Mouse (Mus musculus): ENCODE results near the gene 2210011C24Rik. TPM values are rescaled to one million over a fixed set of nuclear protein-coding genes. Genes with fewer than 3 reads are reported as not detected.
A peak's percentile ranks its signal among the peaks of the same experiment; 100 is the strongest.

Gene 2210011C24Rik
- polyA plus RNA-seq, 1 experiment from 2014 or later: not detected

DNA sequence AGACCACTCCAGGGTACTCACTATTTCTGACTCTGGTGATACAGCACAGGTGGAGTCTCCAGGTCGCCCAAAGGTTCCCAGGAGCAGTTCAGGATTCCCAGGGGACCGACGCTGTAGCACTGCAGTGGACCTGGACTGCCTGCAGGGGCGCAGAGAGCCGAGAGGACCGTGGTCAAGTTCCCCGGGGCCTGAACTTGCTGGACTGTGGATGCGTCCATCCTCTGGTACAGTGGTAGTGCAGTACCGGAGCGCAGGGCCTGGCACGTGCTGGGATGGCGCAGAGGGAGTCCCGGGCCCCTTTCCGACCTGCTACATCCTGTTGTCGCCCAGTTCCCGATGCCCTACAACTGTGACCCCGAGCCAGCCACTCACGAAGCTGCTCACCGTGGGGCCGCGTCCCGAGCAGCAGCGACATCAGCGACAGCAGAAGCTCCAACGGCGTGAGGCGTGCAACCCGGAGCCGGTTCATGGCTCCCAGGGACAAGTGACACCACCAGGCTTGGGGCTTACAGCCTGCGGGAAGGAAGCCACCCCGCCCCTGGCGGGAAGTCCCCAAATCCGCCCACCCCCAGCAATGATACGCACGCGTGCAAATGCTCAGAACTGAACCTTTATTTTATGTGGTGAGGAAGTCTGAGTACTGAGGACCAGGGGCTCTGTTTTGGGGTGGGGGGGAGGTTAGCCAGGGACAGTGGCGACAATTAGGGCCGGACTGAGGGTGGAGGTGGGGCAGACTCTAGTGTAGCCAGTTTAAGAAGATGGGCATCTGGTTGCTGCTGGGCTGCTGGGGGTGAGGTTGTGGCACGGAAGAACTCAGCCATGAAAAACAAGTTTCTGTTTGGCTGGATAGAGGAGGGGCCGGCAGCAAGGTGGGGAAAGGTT, 30.3 kb upstream of the 2210011C24Rik start, which contains the start of gene Il27ra:
Gene Il27ra (minus strand): TSS at position 524 of the 882 bp plus-strand sequence.
- ATAC-seq (ENCODE audit: extremely low read depth, insufficient number of reproducible peaks, low FRiP score, low TSS enrichment): peak; percentile 39; the same call in 1 of the 2 replicates
- Histone ChIP-seq H3K4me3 (peak within 1 kb of the TSS; percentile 53), H3K9ac (peak within 1 kb of the TSS; percentile 77), H3K9me3 (peaks cover 4% of the 10 kb centered on the region; the same call in 1 of the 2 replicates), H3K4me2 (peak within 1 kb of the TSS; percentile 78), H3K27me3 (replicated peaks) (peaks cover 58% of the 10 kb centered on the region), H3K4me1 (peaks cover 20% of the 10 kb centered on the region; the same call in 1 of the 2 replicates), H3K27ac (replicated peaks) (no peak within 1 kb of the TSS), H3K36me3 (no peaks in the 10 kb centered on the region)
- WGBS: 4% methylated on average over 40 of the region's 40 CpGs

DNA sequence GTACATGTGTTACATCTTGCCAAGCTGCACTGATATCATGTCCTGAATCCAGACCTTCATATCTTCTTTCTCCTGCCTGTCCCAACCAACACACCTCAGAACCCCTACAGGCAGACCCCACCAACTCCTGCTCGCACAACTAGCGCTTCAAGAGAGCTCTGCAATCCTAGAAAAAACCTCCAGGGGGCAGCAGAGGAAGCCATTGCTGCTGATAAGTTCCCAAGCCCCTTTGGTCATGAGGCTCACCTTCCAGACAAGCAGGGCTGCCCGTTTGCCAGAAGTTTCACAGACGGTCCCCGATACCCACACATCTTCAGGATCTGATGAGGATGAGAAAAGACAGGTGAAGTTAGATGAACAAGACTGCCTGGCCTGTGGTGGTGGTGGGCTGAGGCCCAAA, 27.1 kb upstream of the 2210011C24Rik start:
- Histone ChIP-seq H3K4me1 (peaks cover 15% of the 10 kb centered on the region; the same call in 1 of the 2 replicates), H3K36me3 (no peaks in the 10 kb centered on the region), H3K27me3 (replicated peaks) (peaks cover 57% of the 10 kb centered on the region), H3K9ac (no peak overlapping the region), H3K9me3 (no peaks in the 10 kb centered on the region), H3K4me3 (no peak overlapping the region), H3K27ac (replicated peaks) (no peak overlapping the region), H3K4me2 (no peak overlapping the region)
- 7% methylated on average over 5 of the region's 5 CpGs for WGBS
- no peak for ATAC-seq (ENCODE audit: extremely low read depth, insufficient number of reproducible peaks, low FRiP score, low TSS enrichment)

DNA sequence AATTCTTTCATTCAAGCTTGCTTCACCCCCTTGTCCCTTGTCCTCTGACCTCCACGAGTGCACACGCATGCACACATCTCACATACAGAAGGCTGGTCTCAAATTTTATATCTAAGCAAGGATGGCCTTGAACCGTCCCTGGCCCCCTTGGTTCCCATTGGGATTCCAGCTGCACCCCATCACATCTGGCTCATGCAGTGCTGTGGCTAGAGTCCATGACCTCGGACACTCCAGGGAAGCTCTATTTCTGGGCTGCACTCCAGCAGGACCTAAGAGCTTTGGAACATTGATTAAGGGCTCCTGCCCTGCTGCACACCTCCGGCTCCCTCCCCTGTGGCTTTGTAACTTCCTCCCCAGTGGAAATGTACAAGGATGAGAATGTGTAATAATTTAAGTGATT, 26.0 kb upstream of the 2210011C24Rik start:
- Histone ChIP-seq H3K36me3 (no peaks in the 10 kb centered on the region), H3K4me2 (no peak overlapping the region), H3K27me3 (replicated peaks) (peaks cover 47% of the 10 kb centered on the region), H3K4me3 (no peak overlapping the region), H3K9ac (no peak overlapping the region), H3K27ac (replicated peaks) (no peak overlapping the region), H3K4me1 (peaks cover 15% of the 10 kb centered on the region; the same call in 1 of the 2 replicates), H3K9me3 (no peaks in the 10 kb centered on the region)
- 58% methylated on average over 5 of the region's 5 CpGs for whole genome bisulfite sequencing
- ATAC-seq (ENCODE audit: extremely low read depth, insufficient number of reproducible peaks, low FRiP score, low TSS enrichment): no peak

GRCm38 (mm10) chr8:84032777-84033176, 20.8 kb upstream of the 2210011C24Rik start:
- Histone ChIP-seq H3K27ac (replicated peaks) (no peak overlapping the region), H3K4me3 (no peak overlapping the region), H3K9me3 (no peaks in the 10 kb centered on the region), H3K4me2 (no peak overlapping the region), H3K36me3 (peaks cover 15% of the 10 kb centered on the region), H3K9ac (no peak overlapping the region), H3K27me3 (replicated peaks) (peaks cover 33% of the 10 kb centered on the region), H3K4me1 (no peaks in the 10 kb centered on the region)
- no peak for ATAC-seq (ENCODE audit: extremely low read depth, insufficient number of reproducible peaks, low FRiP score, low TSS enrichment)
- WGBS: 69% methylated on average over 4 of the region's 4 CpGs

GRCm38 (mm10) chr8:84029272-84029671, 17.3 kb upstream of the 2210011C24Rik start:
- no peak for ATAC-seq (ENCODE audit: extremely low read depth, insufficient number of reproducible peaks, low FRiP score, low TSS enrichment)
- H3K4me1 ChIP-seq: peaks cover 14% of the 10 kb centered on the region
- WGBS: 76% methylated on average over 5 of the region's 5 CpGs
- H3K4me2 ChIP-seq: no peak overlapping the region
- H3K27ac ChIP-seq (replicated peaks): no peak overlapping the region
- no peaks in the 10 kb centered on the region for H3K9me3 ChIP-seq
- peaks cover 45% of the 10 kb centered on the region for H3K27me3 ChIP-seq (replicated peaks)
- H3K4me3 ChIP-seq: no peak overlapping the region
- H3K36me3 ChIP-seq: peaks cover 15% of the 10 kb centered on the region
- no peak overlapping the region for H3K9ac ChIP-seq

- Histone ChIP-seq H3K4me2 (no peak overlapping the region), H3K36me3 (peaks cover 15% of the 10 kb centered on the region), H3K4me1 (peaks cover 32% of the 10 kb centered on the region), H3K9me3 (no peaks in the 10 kb centered on the region), H3K27ac (replicated peaks) (no peak overlapping the region), H3K9ac (no peak overlapping the region), H3K27me3 (replicated peaks) (peaks cover 48% of the 10 kb centered on the region), H3K4me3 (no peak overlapping the region)
- ATAC-seq (ENCODE audit: extremely low read depth, insufficient number of reproducible peaks, low FRiP score, low TSS enrichment): no peak
- 14% methylated on average over 10 of the region's 10 CpGs for WGBS
Observed at GRCm38 (mm10) chr8:84027449-84027848, 15.5 kb upstream of the 2210011C24Rik start.

DNA sequence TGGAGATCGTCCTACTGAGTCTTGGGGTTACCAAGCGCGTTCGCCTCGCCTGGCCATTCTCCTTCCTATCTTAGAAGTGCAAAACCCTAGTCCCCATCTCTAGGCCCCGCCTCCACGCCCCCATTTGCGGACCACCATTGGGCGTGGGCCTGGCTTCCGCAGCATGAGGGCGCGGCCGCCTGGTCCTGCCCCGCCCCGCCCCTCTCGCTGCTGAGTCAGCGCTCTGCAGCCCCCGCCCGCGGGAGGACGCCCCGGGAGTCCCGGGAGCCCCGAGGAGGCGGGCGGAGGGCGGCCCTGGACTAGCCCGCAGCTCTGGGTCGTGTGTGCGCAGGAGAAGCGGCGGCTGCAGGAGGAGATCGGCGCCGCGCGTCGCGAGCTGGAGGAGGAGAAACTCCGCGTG, 13.9 kb upstream of the 2210011C24Rik start:
- H3K9me3 ChIP-seq: no peaks in the 10 kb centered on the region
- WGBS: 1% methylated on average over 41 of the region's 41 CpGs
- H3K4me2 ChIP-seq: peak overlapping the region; percentile 81
- ATAC-seq (ENCODE audit: extremely low read depth, insufficient number of reproducible peaks, low FRiP score, low TSS enrichment): peak; percentile 25; the same call in 1 of the 2 replicates
- H3K4me3 ChIP-seq: peak overlapping the region; percentile 56
- peaks cover 63% of the 10 kb centered on the region for H3K27me3 ChIP-seq (replicated peaks)
- no peak overlapping the region for H3K27ac ChIP-seq (replicated peaks)
- peaks cover 48% of the 10 kb centered on the region for H3K4me1 ChIP-seq
- peak overlapping the region; percentile 73 for H3K9ac ChIP-seq
- peaks cover 5% of the 10 kb centered on the region; the same call in 1 of the 2 replicates for H3K36me3 ChIP-seq

- Histone ChIP-seq H3K4me2 (no peak overlapping the region), H3K36me3 (no peaks in the 10 kb centered on the region), H3K4me1 (peaks cover 50% of the 10 kb centered on the region), H3K27ac (replicated peaks) (no peak overlapping the region; the same call in 1 of the 2 replicates), H3K27me3 (replicated peaks) (peaks cover 75% of the 10 kb centered on the region), H3K9me3 (no peaks in the 10 kb centered on the region), H3K4me3 (no peak overlapping the region), H3K9ac (no peak overlapping the region)
- 14% methylated on average over 10 of the region's 10 CpGs for WGBS
- ATAC-seq (ENCODE audit: extremely low read depth, insufficient number of reproducible peaks, low FRiP score, low TSS enrichment): no peak
Observed at GRCm38 (mm10) chr8:84024171-84024570, 12.2 kb upstream of the 2210011C24Rik start.

DNA sequence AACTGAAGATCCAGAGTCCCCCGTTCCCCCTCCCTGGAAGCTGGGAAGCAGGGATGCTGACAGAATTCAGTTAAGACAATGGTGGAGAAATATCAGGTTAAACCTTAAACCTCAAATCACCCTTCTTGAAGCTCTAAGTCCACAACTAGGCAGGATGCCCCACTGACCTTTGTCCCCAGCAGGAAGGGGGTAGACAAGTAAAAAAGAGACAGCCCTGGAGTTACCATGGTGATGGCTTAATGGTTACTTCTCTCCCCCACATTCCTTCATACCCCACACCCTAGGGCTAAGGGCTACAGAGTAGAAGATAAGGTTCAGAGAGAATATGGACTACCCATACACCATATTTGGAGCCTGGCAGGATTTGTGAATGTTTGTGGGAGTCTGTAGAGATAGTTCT, 11.7 kb upstream of the 2210011C24Rik start:
- ATAC-seq (ENCODE audit: extremely low read depth, insufficient number of reproducible peaks, low FRiP score, low TSS enrichment): no peak
- Histone ChIP-seq H3K9ac (no peak overlapping the region), H3K27me3 (replicated peaks) (peaks cover 74% of the 10 kb centered on the region), H3K4me2 (peak overlapping the region; percentile 43), H3K4me3 (no peak overlapping the region), H3K9me3 (no peaks in the 10 kb centered on the region), H3K27ac (replicated peaks) (peak overlapping the region; percentile 80), H3K36me3 (no peaks in the 10 kb centered on the region), H3K4me1 (peaks cover 50% of the 10 kb centered on the region)
- 40% methylated on average over 1 of the region's 1 CpGs for WGBS

DNA sequence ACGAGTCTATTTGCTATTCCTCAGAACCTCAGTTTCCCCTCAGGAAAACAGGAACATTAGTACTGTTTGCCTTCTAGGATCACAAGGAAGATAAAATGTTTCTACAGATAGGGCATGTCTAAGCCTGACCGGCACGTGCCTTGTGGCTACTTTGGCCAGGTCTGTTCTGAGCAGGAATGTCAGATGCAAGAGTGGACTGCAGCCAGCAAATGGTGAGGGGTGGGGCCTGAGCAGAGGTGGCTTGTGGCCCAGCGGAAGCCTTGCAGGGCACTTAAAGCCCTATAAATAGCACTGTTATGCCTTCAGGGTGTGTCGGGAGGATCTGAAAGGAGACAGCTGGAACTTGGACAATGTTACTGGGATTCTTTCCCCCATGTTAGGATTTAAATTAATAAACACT, 11.1 kb upstream of the 2210011C24Rik start:
- peak; percentile 41; the same call in 1 of the 2 replicates for ATAC-seq (ENCODE audit: extremely low read depth, insufficient number of reproducible peaks, low FRiP score, low TSS enrichment)
- Histone ChIP-seq H3K4me1 (peaks cover 50% of the 10 kb centered on the region), H3K9me3 (no peaks in the 10 kb centered on the region), H3K4me2 (peak overlapping the region; percentile 43), H3K27ac (replicated peaks) (peak overlapping the region; percentile 80), H3K27me3 (replicated peaks) (peaks cover 72% of the 10 kb centered on the region), H3K4me3 (no peak overlapping the region), H3K9ac (no peak overlapping the region), H3K36me3 (no peaks in the 10 kb centered on the region)
- WGBS: 9% methylated on average over 5 of the region's 5 CpGs

GRCm38 (mm10) chr8:84021569-84021968, 9.6 kb upstream of the 2210011C24Rik start:
- H3K9ac ChIP-seq: 0 out of 2 replicates have a peak overlapping the region, but pooled peaks have one; percentile 30

More at GRCm38 (mm10) chr8:84021569-84021968, 9.6 kb upstream of the 2210011C24Rik start:
- Histone ChIP-seq H3K4me3 (0 out of 2 replicates have a peak overlapping the region, but pooled peaks have one; percentile 0), H3K4me1 (peaks cover 50% of the 10 kb centered on the region), H3K4me2 (peak overlapping the region; percentile 48), H3K27ac (replicated peaks) (no peak overlapping the region), H3K27me3 (replicated peaks) (peaks cover 62% of the 10 kb centered on the region), H3K9me3 (no peaks in the 10 kb centered on the region), H3K36me3 (no peaks in the 10 kb centered on the region)
- WGBS: 35% methylated on average over 11 of the region's 12 CpGs
- ATAC-seq (ENCODE audit: extremely low read depth, insufficient number of reproducible peaks, low FRiP score, low TSS enrichment): no peak

Measured in heart, embryonic 13.5 days (tissue).